Mouse (Mus musculus): ENCODE results near the gene Nr1h2. TPM values are rescaled to one million over a fixed set of nuclear protein-coding genes. Genes with fewer than 3 reads are reported as not detected.
A peak's percentile ranks its signal among the peaks of the same experiment; 100 is the strongest.

Nr1h2 gene
- polyA plus RNA-seq, 1 experiment from 2014 or later: 57.2 TPM

DNA sequence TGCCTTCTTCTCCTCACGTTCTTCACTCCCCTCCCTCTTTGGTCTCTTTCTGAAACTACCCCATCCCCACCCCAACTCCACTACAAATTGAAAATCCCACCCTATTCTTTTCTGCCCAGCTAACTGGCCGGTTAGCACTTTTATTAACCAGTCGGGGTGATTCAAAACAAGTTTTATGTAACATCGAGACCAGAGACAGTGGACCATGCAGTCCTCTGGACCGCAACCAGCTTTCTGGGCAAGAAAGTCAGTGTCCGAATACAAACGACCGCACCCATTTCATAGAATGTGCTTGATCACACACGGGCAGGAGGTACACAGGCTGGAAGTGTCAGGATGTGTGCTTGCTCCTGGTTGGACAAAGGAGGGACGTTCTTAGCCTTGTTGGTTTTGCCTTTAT is 10.7 kb upstream of the Nr1h2 start:
- ATAC-seq (ENCODE audit: low read depth): no peak
- H3K27ac ChIP-seq (ENCODE audit: low read depth, low read length): no peak overlapping the region
- H3K4me1 ChIP-seq (ENCODE audit: control insufficient read depth, insufficient read depth, low read length): no peaks in the 10 kb centered on the region
- H3K27me3 ChIP-seq (ENCODE audit: control insufficient read depth, insufficient read depth, low read length): no peaks in the 10 kb centered on the region
- H3K4me3 ChIP-seq (ENCODE audit: low read depth, low read length): no peak overlapping the region
- 84% methylated on average over 10 of the region's 10 CpGs for WGBS
- no peak overlapping the region for H3K9ac ChIP-seq (replicated peaks; ENCODE audit: low read depth, low read length)
- H3K9me3 ChIP-seq (ENCODE audit: control insufficient read depth, low read length): no peaks in the 10 kb centered on the region
- no peaks in the 10 kb centered on the region for H3K36me3 ChIP-seq (ENCODE audit: control insufficient read depth, insufficient read depth, low read length)
- H3K4me2 ChIP-seq (ENCODE audit: low read depth, low read length): no peak overlapping the region

GRCm38 (mm10) chr7:44563284-44563683 is 9.5 kb upstream of the Nr1h2 start:
- no peak for ATAC-seq (ENCODE audit: low read depth)
- Histone ChIP-seq H3K9ac (replicated peaks; ENCODE audit: low read depth, low read length) (no peak overlapping the region), H3K27ac (ENCODE audit: low read depth, low read length) (no peak overlapping the region), H3K36me3 (ENCODE audit: control insufficient read depth, insufficient read depth, low read length) (no peaks in the 10 kb centered on the region), H3K9me3 (ENCODE audit: control insufficient read depth, low read length) (no peaks in the 10 kb centered on the region), H3K4me2 (ENCODE audit: low read depth, low read length) (no peak overlapping the region), H3K4me1 (ENCODE audit: control insufficient read depth, insufficient read depth, low read length) (no peaks in the 10 kb centered on the region), H3K27me3 (ENCODE audit: control insufficient read depth, insufficient read depth, low read length) (no peaks in the 10 kb centered on the region), H3K4me3 (ENCODE audit: low read depth, low read length) (no peak overlapping the region)
- WGBS: 48% methylated on average over 8 of the region's 8 CpGs

- 0 out of 2 replicates have a peak overlapping the region, but pooled peaks have one; percentile 21 for H3K9ac ChIP-seq (replicated peaks; ENCODE audit: low read depth, low read length)
- no peak overlapping the region for H3K27ac ChIP-seq (ENCODE audit: low read depth, low read length)
- no peaks in the 10 kb centered on the region for H3K27me3 ChIP-seq (ENCODE audit: control insufficient read depth, insufficient read depth, low read length)
- no peaks in the 10 kb centered on the region for H3K36me3 ChIP-seq (ENCODE audit: control insufficient read depth, insufficient read depth, low read length)
- H3K9me3 ChIP-seq (ENCODE audit: control insufficient read depth, low read length): no peaks in the 10 kb centered on the region
- no peaks in the 10 kb centered on the region for H3K4me1 ChIP-seq (ENCODE audit: control insufficient read depth, insufficient read depth, low read length)
- ATAC-seq (ENCODE audit: low read depth): peak; percentile 85
- 52% methylated on average over 18 of the region's 18 CpGs for WGBS
- H3K4me3 ChIP-seq (ENCODE audit: low read depth, low read length): no peak overlapping the region
- no peak overlapping the region for H3K4me2 ChIP-seq (ENCODE audit: low read depth, low read length)
These were observed 7.0 kb upstream of the Nr1h2 start for GRCm38 (mm10) chr7:44560435-44561400.

DNA sequence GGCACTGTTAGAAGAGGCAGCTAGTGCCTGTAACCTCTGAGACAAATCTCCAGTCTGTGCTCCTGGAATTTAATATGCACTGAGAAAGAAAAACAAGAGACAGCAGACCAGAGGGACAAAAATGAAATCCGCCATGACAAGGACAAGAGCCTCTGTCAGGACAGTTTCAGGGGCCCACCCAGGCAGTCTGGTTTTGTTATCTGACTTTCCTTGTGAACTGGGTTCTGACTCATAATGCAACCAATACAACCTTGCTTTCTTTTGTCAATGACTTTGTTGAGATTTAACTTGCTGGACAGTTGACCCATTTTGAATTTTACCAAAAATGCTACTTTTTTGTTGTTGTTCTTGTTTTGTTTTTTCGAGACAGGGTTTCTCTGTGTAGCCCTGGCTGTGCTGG is 3.9 kb upstream of the Nr1h2 start:
- H3K9ac ChIP-seq (replicated peaks; ENCODE audit: low read depth, low read length): no peak overlapping the region
- no peaks in the 10 kb centered on the region for H3K27me3 ChIP-seq (ENCODE audit: control insufficient read depth, insufficient read depth, low read length)
- H3K36me3 ChIP-seq (ENCODE audit: control insufficient read depth, insufficient read depth, low read length): no peaks in the 10 kb centered on the region
- WGBS: 67% methylated on average over 2 of the region's 2 CpGs
- ATAC-seq (ENCODE audit: low read depth): no peak
- peaks cover 7% of the 10 kb centered on the region for H3K4me1 ChIP-seq (ENCODE audit: control insufficient read depth, insufficient read depth, low read length)
- no peak overlapping the region for H3K4me2 ChIP-seq (ENCODE audit: low read depth, low read length)
- no peaks in the 10 kb centered on the region for H3K9me3 ChIP-seq (ENCODE audit: control insufficient read depth, low read length)
- H3K27ac ChIP-seq (ENCODE audit: low read depth, low read length): no peak overlapping the region
- no peak overlapping the region for H3K4me3 ChIP-seq (ENCODE audit: low read depth, low read length)

- under 1% methylated on average over 32 of the region's 32 CpGs for WGBS
- Histone ChIP-seq H3K27ac (ENCODE audit: low read depth, low read length) (peak overlapping the region; percentile 87), H3K4me1 (ENCODE audit: control insufficient read depth, insufficient read depth, low read length) (peaks cover 10% of the 10 kb centered on the region), H3K4me3 (ENCODE audit: low read depth, low read length) (peak overlapping the region; percentile 85), H3K27me3 (ENCODE audit: control insufficient read depth, insufficient read depth, low read length) (no peaks in the 10 kb centered on the region), H3K4me2 (ENCODE audit: low read depth, low read length) (peak overlapping the region; percentile 67), H3K9ac (replicated peaks; ENCODE audit: low read depth, low read length) (0 out of 2 replicates have a peak overlapping the region, but pooled peaks have one; percentile 32), H3K9me3 (ENCODE audit: control insufficient read depth, low read length) (no peaks in the 10 kb centered on the region), H3K36me3 (ENCODE audit: control insufficient read depth, insufficient read depth, low read length) (peaks cover 11% of the 10 kb centered on the region; the same call in 1 of the 2 replicates)
- ATAC-seq (ENCODE audit: low read depth): peak; percentile 70
These were observed 471 bp downstream of the Nr1h2 start for GRCm38 (mm10) chr7:44553196-44553764.

GRCm38 (mm10) chr7:44552141-44552908 is 1.4 kb downstream of the Nr1h2 start:
- no peak overlapping the region for H3K27ac ChIP-seq (ENCODE audit: low read depth, low read length)
- peak overlapping the region; percentile 85 for H3K4me3 ChIP-seq (ENCODE audit: low read depth, low read length)
- H3K4me1 ChIP-seq (ENCODE audit: control insufficient read depth, insufficient read depth, low read length): peaks cover 16% of the 10 kb centered on the region
- H3K4me2 ChIP-seq (ENCODE audit: low read depth, low read length): peak overlapping the region; percentile 67
- no peaks in the 10 kb centered on the region for H3K27me3 ChIP-seq (ENCODE audit: control insufficient read depth, insufficient read depth, low read length)
- ATAC-seq (ENCODE audit: low read depth): no peak
- WGBS: 85% methylated on average over 31 of the region's 31 CpGs
- no peak overlapping the region for H3K9ac ChIP-seq (replicated peaks; ENCODE audit: low read depth, low read length)
- no peaks in the 10 kb centered on the region for H3K9me3 ChIP-seq (ENCODE audit: control insufficient read depth, low read length)
- peaks cover 11% of the 10 kb centered on the region; the same call in 1 of the 2 replicates for H3K36me3 ChIP-seq (ENCODE audit: control insufficient read depth, insufficient read depth, low read length)

- Histone ChIP-seq H3K4me2 (ENCODE audit: low read depth, low read length) (no peak overlapping the region), H3K4me3 (ENCODE audit: low read depth, low read length) (no peak overlapping the region), H3K9ac (replicated peaks; ENCODE audit: low read depth, low read length) (no peak overlapping the region), H3K9me3 (ENCODE audit: control insufficient read depth, low read length) (no peaks in the 10 kb centered on the region), H3K36me3 (ENCODE audit: control insufficient read depth, insufficient read depth, low read length) (peaks cover 11% of the 10 kb centered on the region; the same call in 1 of the 2 replicates), H3K27ac (ENCODE audit: low read depth, low read length) (no peak overlapping the region), H3K4me1 (ENCODE audit: control insufficient read depth, insufficient read depth, low read length) (peaks cover 16% of the 10 kb centered on the region), H3K27me3 (ENCODE audit: control insufficient read depth, insufficient read depth, low read length) (no peaks in the 10 kb centered on the region)
- no peak for ATAC-seq (ENCODE audit: low read depth)
- 78% methylated on average over 22 of the region's 22 CpGs for WGBS
These were observed 2.0 kb downstream of the Nr1h2 start for GRCm38 (mm10) chr7:44551731-44552130.

DNA sequence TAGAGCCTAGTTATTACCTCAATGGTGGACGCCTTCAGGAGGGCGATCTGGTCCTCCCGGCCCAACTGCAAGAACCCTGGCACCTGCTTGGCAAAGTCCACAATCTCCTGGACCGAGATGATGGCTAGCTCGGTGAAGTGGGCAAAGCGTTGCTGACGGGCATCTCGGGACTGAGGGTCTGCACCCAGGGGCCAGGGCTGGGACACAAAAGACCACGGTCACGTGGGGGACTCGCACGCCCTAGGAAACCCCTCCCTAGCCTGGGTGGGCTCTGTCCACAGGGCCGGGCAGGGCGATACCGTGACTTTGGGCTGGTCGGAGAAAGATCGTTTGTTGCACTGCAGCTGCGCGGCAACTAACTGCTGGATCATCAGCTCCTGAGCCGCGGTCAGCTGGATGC is 2.5 kb downstream of the Nr1h2 start:
- H3K9ac ChIP-seq (replicated peaks; ENCODE audit: low read depth, low read length): no peak overlapping the region

More for the DNA sequence above, 2.5 kb downstream of the Nr1h2 start:
- WGBS: 97% methylated on average over 21 of the region's 21 CpGs
- Histone ChIP-seq H3K27ac (ENCODE audit: low read depth, low read length) (no peak overlapping the region), H3K9me3 (ENCODE audit: control insufficient read depth, low read length) (no peaks in the 10 kb centered on the region), H3K36me3 (ENCODE audit: control insufficient read depth, insufficient read depth, low read length) (peaks cover 11% of the 10 kb centered on the region; the same call in 1 of the 2 replicates), H3K27me3 (ENCODE audit: control insufficient read depth, insufficient read depth, low read length) (no peaks in the 10 kb centered on the region), H3K4me1 (ENCODE audit: control insufficient read depth, insufficient read depth, low read length) (peaks cover 16% of the 10 kb centered on the region), H3K4me2 (ENCODE audit: low read depth, low read length) (no peak overlapping the region), H3K4me3 (ENCODE audit: low read depth, low read length) (no peak overlapping the region)
- no peak for ATAC-seq (ENCODE audit: low read depth)

All from neural tube, embryonic 14.5 days (tissue).